Mouse (Mus musculus) lung, postnatal 0 days (tissue): ENCODE results near the gene Dnttip2. TPM values are rescaled to one million over a fixed set of nuclear protein-coding genes. Genes with fewer than 3 reads are reported as not detected.
"Not testable (repeated sequence)": the region's sequence is repeated elsewhere in the genome, so short reads cannot be mapped to it uniquely, and the experiment has no call there.

ENCODE experiments used
- ATAC-seq: fragments of 200-750 bp; cut with Nextera tagmentation; 2 replicates; pipeline ENCODE4 v1.8.0; 2017; ENCODE audit warnings: moderate library complexity
- DNase-seq: peaks from one replicate; pipeline ENCODE4 v3.0.0-alpha.2; 2016; ENCODE audit warnings: low spot score
- H3K27ac ChIP-seq: fragments of 300-500 bp; sonication (generic); 2 replicates; pipeline ENCODE4 v1.5.1; 2014; ENCODE audit warnings: antibody characterized with exemption, mild to moderate bottlenecking, low read length, mixed read lengths
- H3K27me3 ChIP-seq: fragments of 300-500 bp; sonication (generic); replicated peaks from 2 replicates; pipeline ENCODE4 v1.6.1; 2014; ENCODE audit warnings: low read length, mixed read lengths; ENCODE audit not compliant: insufficient read depth
- H3K36me3 ChIP-seq: fragments of 300-500 bp; sonication (generic); 2 replicates; pipeline ENCODE4 v1.6.1; 2014; ENCODE audit warnings: low read length, mixed read lengths; ENCODE audit not compliant: insufficient read depth
- H3K4me1 ChIP-seq: fragments of 300-500 bp; sonication (generic); 2 replicates; pipeline ENCODE4 v1.6.1; 2014; ENCODE audit warnings: antibody characterized with exemption, low read depth, low read length, mixed read lengths; ENCODE audit not compliant: insufficient read depth
- H3K4me2 ChIP-seq: fragments of 300-500 bp; sonication (generic); replicated peaks from 2 replicates; pipeline ENCODE4 v1.6.1; 2014; ENCODE audit warnings: low read depth, mild to moderate bottlenecking, low read length, moderate library complexity, mixed read lengths
- H3K4me3 ChIP-seq: fragments of 300-500 bp; sonication (generic); 2 replicates; pipeline ENCODE4 v1.5.1; 2014; ENCODE audit warnings: low read depth, low read length
- H3K9ac ChIP-seq: fragments of 300-500 bp; sonication (generic); replicated peaks from 2 replicates; pipeline ENCODE4 v1.6.1; 2014; ENCODE audit warnings: low read depth, mild to moderate bottlenecking
- H3K9me3 ChIP-seq: fragments of 300-500 bp; sonication (generic); 2 replicates; pipeline ENCODE4 v1.6.1; 2016; ENCODE audit warnings: low read length, mixed read lengths
- CTCF ChIP-seq: IDR thresholded peaks from 2 replicates; pipeline ENCODE4 v1.5.1; 2016; ENCODE audit warnings: antibody characterized with exemption, mild to moderate bottlenecking
- EP300 ChIP-seq: IDR thresholded peaks from 2 replicates; pipeline ENCODE4 v1.6.1; 2016; ENCODE audit warnings: antibody characterized with exemption, mild to moderate bottlenecking, control low read depth
- WGBS: fragments of 180-500 bp; shearing (Covaris S2); extraction: QIAGEN DNeasy Blood & Tissue Kit; methylation state at CpG from one replicate; pipeline ENCODE4 v1.1.7; 2014; 5-methylcytosine and 5-hydroxymethylcytosine counted together
- polyA plus RNA-seq: library from polyadenylated mRNA; unstranded; fragments of >200 nt; fragmentation: Nextera tagmentation; extraction: Ambion mirVana; gene quantifications from 2 replicates; pipeline ENCODE4 v1.2.1, GENCODE M21; 2015

Gene Dnttip2
- polyA plus RNA-seq, result 38.3 and 43.9 TPM in 2 replicates

GRCm38 (mm10) chr3:122274241-122275024 lies at the start of gene Dnttip2:
Gene Dnttip2 (plus strand): TSS chr3:122274388.
- Histone ChIP-seq H3K4me1 (peaks cover 8% of the 10 kb centered on the region; the same call in 1 of the 2 replicates), H3K4me2 (peak within 1 kb of the TSS; percentile 80), H3K9me3 (no peaks in the 10 kb centered on the region), H3K36me3 (peaks cover 7% of the 10 kb centered on the region; the same call in 1 of the 2 replicates), H3K27ac (peak within 1 kb of the TSS; percentile 77), H3K9ac (peak within 1 kb of the TSS; percentile 86), H3K27me3 (no peaks in the 10 kb centered on the region), H3K4me3 (peak within 1 kb of the TSS; percentile 95)
- ATAC-seq (peak; percentile 97), DNase-seq (peak; percentile 98)
- TF ChIP-seq EP300, result no peak
- no peak for TF ChIP-seq CTCF
- under 1% methylated on average over 57 of the region's 57 CpGs for WGBS

- not testable (repeated sequence) for H3K4me3 ChIP-seq, ATAC-seq, H3K27me3 ChIP-seq, H3K36me3 ChIP-seq, H3K4me2 ChIP-seq, DNase-seq, H3K4me1 ChIP-seq, H3K27ac ChIP-seq, H3K9ac ChIP-seq, H3K9me3 ChIP-seq
- WGBS, result 51% methylated on average over 6 of the region's 6 CpGs
Measured at GRCm38 (mm10) chr3:122226972-122227371, 47.2 kb upstream of the Dnttip2 start.

GRCm38 (mm10) chr3:122235772-122236171 lies 38.4 kb upstream of the Dnttip2 start:
- WGBS, result 31% methylated on average over 1 of the region's 1 CpGs
- no peaks in the 10 kb centered on the region for H3K36me3 ChIP-seq
- TF ChIP-seq EP300 (no peak), CTCF (no peak)

GRCm38 (mm10) chr3:122242876-122243275 lies 31.3 kb upstream of the Dnttip2 start:
- no peaks in the 10 kb centered on the region for H3K9me3 ChIP-seq
- no peak overlapping the region for H3K4me2 ChIP-seq
- peaks cover 14% of the 10 kb centered on the region; the same call in 1 of the 2 replicates for H3K4me1 ChIP-seq
- DNase-seq, result no peak
- H3K4me3 ChIP-seq, result no peak overlapping the region
- no peaks in the 10 kb centered on the region for H3K27me3 ChIP-seq
- no peak for TF ChIP-seq EP300
- TF ChIP-seq CTCF, result no peak
- H3K9ac ChIP-seq, result no peak overlapping the region
- no peak overlapping the region for H3K27ac ChIP-seq
- ATAC-seq, result no peak
- WGBS, result 46% methylated on average over 6 of the region's 6 CpGs
- no peaks in the 10 kb centered on the region for H3K36me3 ChIP-seq

More at GRCm38 (mm10) chr3:122235772-122236171, 38.4 kb upstream of the Dnttip2 start:
- H3K4me2 ChIP-seq, result no peak overlapping the region
- DNase-seq, result no peak
- no peak overlapping the region for H3K4me3 ChIP-seq
- H3K9ac ChIP-seq, result no peak overlapping the region
- no peak overlapping the region for H3K27ac ChIP-seq
- no peaks in the 10 kb centered on the region for H3K4me1 ChIP-seq
- H3K9me3 ChIP-seq, result no peaks in the 10 kb centered on the region
- H3K27me3 ChIP-seq, result no peaks in the 10 kb centered on the region
- ATAC-seq, result no peak

GRCm38 (mm10) chr3:122243416-122244167 lies 30.6 kb upstream of the Dnttip2 start:
- H3K27me3 ChIP-seq, result no peaks in the 10 kb centered on the region
- H3K27ac ChIP-seq, result no peak overlapping the region
- DNase-seq, result peak; percentile 23

GRCm38 (mm10) chr3:122244759-122245158 lies 29.4 kb upstream of the Dnttip2 start:
- no peak for ATAC-seq
- Histone ChIP-seq H3K4me3 (no peak overlapping the region), H3K9ac (no peak overlapping the region)

More at GRCm38 (mm10) chr3:122243416-122244167, 30.6 kb upstream of the Dnttip2 start:
- H3K36me3 ChIP-seq, result no peaks in the 10 kb centered on the region
- H3K4me2 ChIP-seq, result no peak overlapping the region
- H3K9ac ChIP-seq, result no peak overlapping the region
- TF ChIP-seq CTCF, result no peak
- TF ChIP-seq EP300, result no peak
- no peak overlapping the region for H3K4me3 ChIP-seq
- peaks cover 14% of the 10 kb centered on the region; the same call in 1 of the 2 replicates for H3K4me1 ChIP-seq
- ATAC-seq, result no peak
- WGBS, result 39% methylated on average over 14 of the region's 14 CpGs
- H3K9me3 ChIP-seq, result no peaks in the 10 kb centered on the region

More at GRCm38 (mm10) chr3:122244759-122245158, 29.4 kb upstream of the Dnttip2 start:
- Histone ChIP-seq H3K36me3 (no peaks in the 10 kb centered on the region), H3K9me3 (no peaks in the 10 kb centered on the region), H3K4me2 (peak overlapping the region; percentile 23; the same call in 1 of the 2 replicates), H3K27me3 (no peaks in the 10 kb centered on the region), H3K27ac (no peak overlapping the region), H3K4me1 (peaks cover 14% of the 10 kb centered on the region; the same call in 1 of the 2 replicates)
- WGBS, result 49% methylated on average over 6 of the region's 6 CpGs
- DNase-seq, result no peak
- TF ChIP-seq CTCF (no peak), EP300 (no peak)
